ENCODE assay signal across 27 mouse cellular contexts in the genomic region with DNA sequence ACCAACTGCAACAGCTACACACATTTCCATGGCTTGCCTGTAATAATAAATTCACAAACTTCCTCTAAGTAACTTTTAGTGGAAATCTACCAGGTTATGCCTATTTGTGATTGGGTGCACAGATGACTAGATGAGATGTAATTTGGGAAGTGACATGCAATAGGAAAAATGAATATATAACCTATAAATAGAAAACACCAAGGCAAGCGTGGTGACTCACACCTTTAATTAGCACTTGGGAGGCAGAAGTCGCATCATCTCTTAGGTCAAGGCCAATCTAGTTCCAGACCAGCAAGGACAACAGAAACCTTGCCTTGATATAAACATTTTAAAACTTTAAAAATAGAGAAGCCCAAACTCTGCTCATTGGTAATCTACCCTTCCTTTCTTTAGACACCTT. TPM values are rescaled to one million over a fixed set of nuclear protein-coding genes. Genes with fewer than 3 reads are reported as not detected.
DNase-seq lines count a peak whose midpoint lies in the region; ATAC-seq and TF ChIP-seq lines count a peak whose summit lies in the region.
"Had no signal": no experiment of that assay in that cellular context is flagged by ENCODE, and none has a peak within 500 bp of the region (broad histone marks: within the 10 kb centered on the region; RNA-seq: fewer than 3 reads in every experiment).

No protein-coding gene starts in this region.

- no peaks in the 10 kb centered on the region for H3K9me3 ChIP-seq in MEL (replicated peaks; ENCODE audit: insufficient read depth, low read length)
- H3K9me3 ChIP-seq in stomach, postnatal 0 days (ENCODE audit: control insufficient read depth, low read length): no peaks in the 10 kb centered on the region
- H3K9me3 ChIP-seq: embryonic facial prominence, embryonic 13.5 days; forebrain, embryonic 13.5 days; heart, embryonic 10.5 days; hindbrain, embryonic 13.5 days; kidney, embryonic 15.5 days; liver, embryonic 13.5 days; midbrain, embryonic 12.5 days; neural tube, embryonic 12.5 days had no signal

- ATAC-seq in stomach, postnatal 0 days (ENCODE audit: low FRiP score, low TSS enrichment): no peak
- ATAC-seq: forebrain, embryonic 13.5 days had no signal

- WGBS in stomach, postnatal 0 days: 89% methylated on average over 2 of the region's 2 CpGs

- H3K27me3 ChIP-seq in MEL (ENCODE audit: control insufficient read depth in 1 of 2, insufficient read depth in 2 of 2, low read length in 2 of 2): no peaks in the 10 kb centered on the region
- H3K27me3 ChIP-seq in stomach, postnatal 0 days (ENCODE audit: control insufficient read depth, insufficient read depth, low read length): no peaks in the 10 kb centered on the region
- H3K27me3 ChIP-seq: embryonic facial prominence, embryonic 13.5 days; forebrain, embryonic 13.5 days; hindbrain, embryonic 13.5 days; kidney, embryonic 15.5 days; liver, embryonic 13.5 days; midbrain, embryonic 12.5 days; neural tube, embryonic 12.5 days had no signal

- no peak; a peak in 1 of 4 replicates for TF ChIP-seq POLR2A in MEL (IDR thresholded peaks at IDR 0.05; ENCODE audit: control insufficient read depth in 1 of 2, insufficient read depth in 1 of 2, low read depth in 1 of 2, low read length in 2 of 2, poor library complexity in 1 of 2)
- TF ChIP-seq POLR2A in embryonic fibroblast, embryonic 13.5 days (IDR thresholded peaks at IDR 0.05; ENCODE audit: low read depth, low read length): no peak

- H3K79me2 ChIP-seq in MEL (ENCODE audit: control insufficient read depth, insufficient read depth, low read length, poor library complexity): no peaks in the 10 kb centered on the region

- TF ChIP-seq EP300 in MEL (IDR thresholded peaks at IDR 0.05; ENCODE audit: low read depth in 1 of 2, low read length in 2 of 2): no peak
- no peak for TF ChIP-seq EP300 in stomach, postnatal 0 days (optimal IDR thresholded peaks at IDR 0.05)

- DNase-seq in gastrocnemius, adult 18-20 months (ENCODE audit: low spot score): peak; percentile 24
- DNase-seq in gastrocnemius, postnatal 14 days: no peak
- DNase-seq in 3T3-L1 (ENCODE audit: low read depth, low spot score) (peak; percentile 30), MEL (ENCODE audit: low read depth, low spot score) (peak; percentile 28)
- DNase-seq in cerebellum, postnatal 4 days (ENCODE audit: low spot score in 2 of 2): no peak
- DNase-seq in stomach, postnatal 0 days (ENCODE audit: low spot score): no peak
- DNase-seq: adrenal gland, postnatal 10 days; cerebellum, postnatal 10 days; gastrocnemius, postnatal 25 days; heart, postnatal 36 days; kidney, adult 11 months; kidney, postnatal 36 days; liver, embryonic 13.5 days; lung, adult 2 months; lung, postnatal 14 days; right cerebral cortex, postnatal 14 days; spleen, adult 18-20 months; thymus, postnatal 14 days had no signal

- H3K4me2 ChIP-seq in stomach, postnatal 0 days (replicated peaks; ENCODE audit: low read depth): no peak overlapping the region
- H3K4me2 ChIP-seq: embryonic facial prominence, embryonic 13.5 days; forebrain, embryonic 13.5 days; hindbrain, embryonic 13.5 days; kidney, embryonic 15.5 days; liver, embryonic 13.5 days; midbrain, embryonic 12.5 days; neural tube, embryonic 12.5 days had no signal

- TF ChIP-seq RAD21 in MEL (IDR thresholded peaks at IDR 0.05; ENCODE audit: low read depth, low read length): no peak

- H3K36me3 ChIP-seq in MEL (ENCODE audit: control insufficient read depth in 1 of 2, insufficient read depth in 2 of 2, low read length in 2 of 2): peaks cover 0 to 50% of the 10 kb centered on the region in 2 experiments; a peak in 3 of 4 replicates
- H3K36me3 ChIP-seq in stomach, postnatal 0 days (ENCODE audit: control insufficient read depth, insufficient read depth, low read length): peaks cover 45% of the 10 kb centered on the region

- no peak for TF ChIP-seq CTCF in MEL (IDR thresholded peaks at IDR 0.05 in 2 of 3, conservative IDR thresholded peaks at IDR 0.05 in 1 of 3; ENCODE audit: control insufficient read depth in 1 of 3, insufficient read depth in 1 of 3, low read depth in 2 of 3, low read length in 3 of 3, poor library complexity in 1 of 3, severe bottlenecking in 1 of 3)
- TF ChIP-seq CTCF in embryonic fibroblast, embryonic 13.5 days (IDR thresholded peaks at IDR 0.05; ENCODE audit: borderline replicate concordance, insufficient read depth, low read length): no peak
- TF ChIP-seq CTCF in stomach, postnatal 0 days (IDR thresholded peaks at IDR 0.05; ENCODE audit: low read depth): no peak

- no peak overlapping the region for H3K9ac ChIP-seq in MEL (ENCODE audit: control insufficient read depth, low read depth, low read length, poor library complexity, severe bottlenecking)
- no peak overlapping the region for H3K9ac ChIP-seq in stomach, postnatal 0 days (ENCODE audit: low read length)
- H3K9ac ChIP-seq: embryonic facial prominence, embryonic 13.5 days; forebrain, embryonic 13.5 days; hindbrain, embryonic 13.5 days; kidney, embryonic 15.5 days; liver, embryonic 13.5 days; midbrain, embryonic 12.5 days; neural tube, embryonic 12.5 days had no signal

- H3K4me1 ChIP-seq in MEL (ENCODE audit: control insufficient read depth in 1 of 2, insufficient read depth in 2 of 2, low read length in 2 of 2): no peaks in the 10 kb centered on the region
- H3K4me1 ChIP-seq in embryonic fibroblast, embryonic 13.5 days (ENCODE audit: control insufficient read depth, insufficient read depth, low read length): peaks cover 10% of the 10 kb centered on the region
- no peaks in the 10 kb centered on the region for H3K4me1 ChIP-seq in stomach, postnatal 0 days (replicated peaks; ENCODE audit: control insufficient read depth, insufficient read depth)
- H3K4me1 ChIP-seq: embryonic facial prominence, embryonic 13.5 days; forebrain, embryonic 13.5 days; heart, embryonic 10.5 days; hindbrain, embryonic 13.5 days; kidney, embryonic 15.5 days; liver, embryonic 13.5 days; midbrain, embryonic 12.5 days; neural tube, embryonic 12.5 days had no signal

- no peak overlapping the region for H3K27ac ChIP-seq in MEL (ENCODE audit: control insufficient read depth, low read depth, low read length)
- H3K27ac ChIP-seq in embryonic fibroblast, embryonic 13.5 days (ENCODE audit: insufficient read depth, low read length): peak overlapping the region; percentile 87; the same call in 1 of the 2 replicates
- no peak overlapping the region for H3K27ac ChIP-seq in stomach, postnatal 0 days (replicated peaks)
- H3K27ac ChIP-seq: embryonic facial prominence, embryonic 13.5 days; forebrain, embryonic 13.5 days; heart, embryonic 10.5 days; hindbrain, embryonic 13.5 days; kidney, embryonic 15.5 days; left cerebral cortex, adult 2 months; liver, embryonic 13.5 days; midbrain, embryonic 12.5 days; neural tube, embryonic 12.5 days had no signal

- H3K4me3 ChIP-seq in MEL (ENCODE audit: control insufficient read depth in 1 of 2, insufficient read depth in 1 of 2, low read depth in 2 of 2, low read length in 2 of 2): no peak overlapping the region
- H3K4me3 ChIP-seq in embryonic fibroblast, embryonic 13.5 days (ENCODE audit: insufficient read depth, low read length): no peak overlapping the region
- H3K4me3 ChIP-seq in stomach, postnatal 0 days (ENCODE audit: low read depth, low read length): no peak overlapping the region
- H3K4me3 ChIP-seq: embryonic facial prominence, embryonic 13.5 days; forebrain, embryonic 13.5 days; heart, embryonic 10.5 days; hindbrain, embryonic 13.5 days; kidney, embryonic 15.5 days; left cerebral cortex, adult 2 months; liver, embryonic 13.5 days; midbrain, embryonic 12.5 days; neural tube, embryonic 12.5 days had no signal

- intact Hi-C loops in gastrocnemius, postnatal 14 days (cut with DNase I; ENCODE audit: low total_unique reads): no loop called here

TF ChIP-seq in MEL, 35 proteins besides CTCF, POLR2A, EP300 and RAD21 (continues in another document):
- TF ChIP-seq TAL1 (IDR thresholded peaks at IDR 0.05; ENCODE audit: low read length) (no peak), UBTF (IDR thresholded peaks at IDR 0.05; ENCODE audit: borderline replicate concordance, insufficient read depth, low read depth, low read length) (no peak)

RNA-seq across cellular contexts. Expression of a gene that starts 18.8 kb away (rescaled TPM):
- total RNA-seq in gastrocnemius, adult 18-20 months (2021): 10 to 100 TPM; 44.5 to 45.0 TPM
- 10 to 100 TPM; 38.9 to 40.4 TPM for total RNA-seq in gastrocnemius, postnatal 14 days (2021)
- 204 and 212 TPM in 2 replicates for total RNA-seq in MEL (2012; rRNA removed)
- polyA plus RNA-seq in MEL (2012; ENCODE audit: insufficient read depth in 1 of 2, insufficient read length in 2 of 2, low read depth in 1 of 2, low replicate concordance in 2 of 2, missing spikeins in 1 of 2): 1,000 to 10,000 TPM in 1 of 2 experiments, 100 to 1,000 TPM in 1; 161 to 1,664 TPM
- polyA plus RNA-seq in embryonic fibroblast, embryonic 13.5 days (2011; ENCODE audit: insufficient read length, low read depth, missing spikeins): 102 and 112 TPM in 2 replicates
- polyA plus RNA-seq in stomach, postnatal 0 days (2015; fragmentation: Nextera tagmentation; extraction: Ambion mirVana): 103 and 109 TPM in 2 replicates

RNA-seq across cellular contexts. Expression of a gene that starts 41.3 kb away (rescaled TPM):
- total RNA-seq in gastrocnemius, adult 18-20 months (2021): 10 to 100 TPM; 11.3 to 12.7 TPM
- 10 to 100 TPM; 11.8 to 12.8 TPM for total RNA-seq in gastrocnemius, postnatal 14 days (2021)
- total RNA-seq in MEL (2012; rRNA removed): 52.0 and 63.1 TPM in 2 replicates
- polyA plus RNA-seq in MEL (2012; ENCODE audit: insufficient read depth in 1 of 2, insufficient read length in 2 of 2, low read depth in 1 of 2, low replicate concordance in 2 of 2, missing spikeins in 1 of 2): 10 to 100 TPM in 1 of 2 experiments, not detected in 1; 63.5 TPM
- 23.4 and 26.5 TPM in 2 replicates for polyA plus RNA-seq in embryonic fibroblast, embryonic 13.5 days (2011; ENCODE audit: insufficient read length, low read depth, missing spikeins)
- 12.2 and 14.1 TPM in 2 replicates for polyA plus RNA-seq in stomach, postnatal 0 days (2015; fragmentation: Nextera tagmentation; extraction: Ambion mirVana)

RNA-seq across cellular contexts. Expression of a gene that starts 45.2 kb away (rescaled TPM):
- 10 to 100 TPM; 32.9 to 38.2 TPM for total RNA-seq in gastrocnemius, adult 18-20 months (2021)
- 10 to 100 TPM; 23.6 to 26.2 TPM for total RNA-seq in gastrocnemius, postnatal 14 days (2021)
- 42.8 and 59.6 TPM in 2 replicates for total RNA-seq in MEL (2012; rRNA removed)
- 100 to 1,000 TPM; 103 to 235 TPM for polyA plus RNA-seq in MEL (2012; ENCODE audit: insufficient read depth in 1 of 2, insufficient read length in 2 of 2, low read depth in 1 of 2, low replicate concordance in 2 of 2, missing spikeins in 1 of 2)
- 57.2 and 71.9 TPM in 2 replicates for polyA plus RNA-seq in embryonic fibroblast, embryonic 13.5 days (2011; ENCODE audit: insufficient read length, low read depth, missing spikeins)
- polyA plus RNA-seq in stomach, postnatal 0 days (2015; fragmentation: Nextera tagmentation; extraction: Ambion mirVana): 15.3 and 19.8 TPM in 2 replicates

RNA-seq across cellular contexts. Expression of a gene that starts 54.1 kb away (rescaled TPM):
- 10 to 100 TPM in 1 of 2 experiments, 1 to 10 TPM in 1; 9.8 to 12.4 TPM for total RNA-seq in gastrocnemius, adult 18-20 months (2021)
- total RNA-seq in gastrocnemius, postnatal 14 days (2021): 10 to 100 TPM in 1 of 2 experiments, 1 to 10 TPM in 1; 9.6 to 10.9 TPM
- total RNA-seq in MEL (2012; rRNA removed): 49.8 and 50.8 TPM in 2 replicates
- 100 to 1,000 TPM in 1 of 2 experiments, 10 to 100 TPM in 1; 83.6 to 180 TPM for polyA plus RNA-seq in MEL (2012; ENCODE audit: insufficient read depth in 1 of 2, insufficient read length in 2 of 2, low read depth in 1 of 2, low replicate concordance in 2 of 2, missing spikeins in 1 of 2)
- polyA plus RNA-seq in embryonic fibroblast, embryonic 13.5 days (2011; ENCODE audit: insufficient read length, low read depth, missing spikeins): 17.1 TPM in 2 replicates
- 5.7 and 7.4 TPM in 2 replicates for polyA plus RNA-seq in stomach, postnatal 0 days (2015; fragmentation: Nextera tagmentation; extraction: Ambion mirVana)

Comparison
In these comparisons a context has a peak if more than half of its experiments do, and no peak if none do; other contexts are left out.
1. DNase-seq: peak in gastrocnemius, adult 18-20 months (single experiment), 3T3-L1 (single experiment) and MEL (single experiment); none in gastrocnemius, postnatal 14 days (single experiment), cerebellum, postnatal 4 days (0 of 2) and stomach, postnatal 0 days (single experiment).